Comparison of ENCODE assay signal across 12 mouse cellular contexts in genomic region chr2:60607980-60608379, GRCm38 (mm10). TPM values are rescaled to one million over a fixed set of nuclear protein-coding genes. Genes with fewer than 3 reads are reported as not detected.
DNase-seq lines count a peak whose midpoint lies in the region; ATAC-seq and TF ChIP-seq lines count a peak whose summit lies in the region.
"Had no signal": no experiment of that assay in that cellular context is flagged by ENCODE, and none has a peak within 500 bp of the region (broad histone marks: within the 10 kb centered on the region; RNA-seq: fewer than 3 reads in every experiment).

No protein-coding gene starts in this region.

- no peak overlapping the region for H3K27ac ChIP-seq in hindbrain, postnatal 0 days
- no peak overlapping the region for H3K27ac ChIP-seq in hindbrain, embryonic 13.5 days
- H3K27ac ChIP-seq in forebrain, embryonic 15.5 days (replicated peaks) = no peak overlapping the region
- H3K27ac ChIP-seq: embryonic facial prominence, embryonic 13.5 days; midbrain, embryonic 10.5 days had no signal

- no peak overlapping the region for H3K4me2 ChIP-seq in hindbrain, postnatal 0 days (ENCODE audit: low read depth, low read length)
- H3K4me2 ChIP-seq in hindbrain, embryonic 13.5 days = no peak overlapping the region
- no peak overlapping the region for H3K4me2 ChIP-seq in forebrain, embryonic 15.5 days (replicated peaks)
- H3K4me2 ChIP-seq: embryonic facial prominence, embryonic 13.5 days; liver, embryonic 11.5 days had no signal

- H3K4me3 ChIP-seq in hindbrain, postnatal 0 days (ENCODE audit: low read length) = no peak overlapping the region
- H3K4me3 ChIP-seq in hindbrain, embryonic 13.5 days = no peak overlapping the region
- no peak overlapping the region for H3K4me3 ChIP-seq in forebrain, embryonic 15.5 days
- H3K4me3 ChIP-seq: embryonic facial prominence, embryonic 13.5 days; midbrain, embryonic 10.5 days had no signal

- ATAC-seq in hindbrain, postnatal 0 days = no peak
- no peak for ATAC-seq in hindbrain, embryonic 13.5 days (ENCODE audit: low FRiP score)
- ATAC-seq in forebrain, embryonic 15.5 days (replicated peaks) = no peak
- ATAC-seq: hindbrain, embryonic 16.5 days had no signal

- H3K4me1 ChIP-seq in hindbrain, postnatal 0 days (ENCODE audit: insufficient read depth, low read length) = no peaks in the 10 kb centered on the region
- peaks cover 5% of the 10 kb centered on the region; the same call in 1 of the 2 replicates for H3K4me1 ChIP-seq in hindbrain, embryonic 13.5 days (replicated peaks)
- peaks cover 9% of the 10 kb centered on the region for H3K4me1 ChIP-seq in forebrain, embryonic 15.5 days

- no peaks in the 10 kb centered on the region for H3K27me3 ChIP-seq in hindbrain, postnatal 0 days (ENCODE audit: insufficient read depth, low read length)
- no peaks in the 10 kb centered on the region for H3K27me3 ChIP-seq in hindbrain, embryonic 13.5 days
- H3K27me3 ChIP-seq in forebrain, embryonic 15.5 days = no peaks in the 10 kb centered on the region
- H3K27me3 ChIP-seq: embryonic facial prominence, embryonic 13.5 days had no signal

- TF ChIP-seq CTCF in hindbrain, postnatal 0 days (IDR thresholded peaks at IDR 0.05; ENCODE audit: low read depth) = peak; percentile 34

- no peaks in the 10 kb centered on the region for H3K36me3 ChIP-seq in hindbrain, postnatal 0 days (ENCODE audit: insufficient read depth, low read length)
- no peaks in the 10 kb centered on the region for H3K36me3 ChIP-seq in hindbrain, embryonic 13.5 days
- no peaks in the 10 kb centered on the region for H3K36me3 ChIP-seq in forebrain, embryonic 15.5 days
- H3K36me3 ChIP-seq: embryonic facial prominence, embryonic 13.5 days; midbrain, embryonic 10.5 days had no signal

- no peaks in the 10 kb centered on the region for H3K9me3 ChIP-seq in hindbrain, postnatal 0 days (ENCODE audit: low read length)
- H3K9me3 ChIP-seq in hindbrain, embryonic 13.5 days = no peaks in the 10 kb centered on the region
- H3K9me3 ChIP-seq in forebrain, embryonic 15.5 days = no peaks in the 10 kb centered on the region
- H3K9me3 ChIP-seq: embryonic facial prominence, embryonic 13.5 days; midbrain, embryonic 10.5 days had no signal

- no peak overlapping the region for H3K9ac ChIP-seq in hindbrain, postnatal 0 days (replicated peaks; ENCODE audit: low read length)
- no peak overlapping the region for H3K9ac ChIP-seq in hindbrain, embryonic 13.5 days
- no peak overlapping the region for H3K9ac ChIP-seq in forebrain, embryonic 15.5 days (replicated peaks)
- H3K9ac ChIP-seq: embryonic facial prominence, embryonic 13.5 days had no signal

- DNase-seq in hindbrain, postnatal 0 days (ENCODE audit: low spot score) = peak; percentile 26
- DNase-seq in A20 (ENCODE audit: low read depth, low spot score) = peak; percentile 5
- DNase-seq in NIH3T3 (ENCODE audit: low read depth) = peak; percentile 64
- peak; percentile 9 to 11 for DNase-seq in kidney, postnatal 4 days
- no peak for DNase-seq in frontal cortex, postnatal 14 days (ENCODE audit: low spot score in 2 of 2)

- 73% methylated on average over 4 of the region's 4 CpGs for WGBS in hindbrain, postnatal 0 days
- 80% methylated on average over 4 of the region's 4 CpGs for WGBS in hindbrain, embryonic 13.5 days
- 83% methylated on average over 4 of the region's 4 CpGs for WGBS in forebrain, embryonic 15.5 days

RNA-seq across cellular contexts. Expression of gene Pla2r1, which starts 54.9 kb away (rescaled TPM):
- under 0.01 and 0.43 TPM in 2 replicates for total RNA-seq in hindbrain, postnatal 0 days (2014; rRNA removed)
- 0.24 and 0.25 TPM in 2 replicates for polyA plus RNA-seq in hindbrain, postnatal 0 days (2015; fragmentation: Nextera tagmentation; extraction: Ambion mirVana)
- polyA plus RNA-seq in hindbrain, embryonic 13.5 days (2015; fragmentation: Nextera tagmentation; extraction: Ambion mirVana) = 0.66 and 0.97 TPM in 2 replicates
- 0.14 and 0.25 TPM in 2 replicates for polyA plus RNA-seq in forebrain, embryonic 15.5 days (2015; fragmentation: Nextera tagmentation; extraction: Ambion mirVana)
- total RNA-seq: neutrophil, adult 5-6 weeks had no signal

Comparison
In these comparisons a context has a peak if more than half of its experiments do, and no peak if none do; other contexts are left out.
1. DNase-seq: peak in hindbrain, postnatal 0 days (single experiment), A20 (single experiment), NIH3T3 (single experiment) and kidney, postnatal 4 days (2 of 2); none in frontal cortex, postnatal 14 days (0 of 2).